Mouse (Mus musculus) lung, postnatal 0 days (tissue): ENCODE results near the gene Topbp1.

Experiments
- CTCF ChIP-seq: IDR thresholded peaks from 2 replicates; pipeline ENCODE4 v1.5.1; 2016; ENCODE audit warnings: antibody characterized with exemption, mild to moderate bottlenecking
- EP300 ChIP-seq: IDR thresholded peaks from 2 replicates; pipeline ENCODE4 v1.6.1; 2016; ENCODE audit warnings: antibody characterized with exemption, mild to moderate bottlenecking, control low read depth

- TF ChIP-seq CTCF, result no peak
- no peak for TF ChIP-seq EP300
These were observed 81.6 kb downstream of the Topbp1 start for GRCm38 (mm10) chr9:103386573-103386972.
